Mouse (Mus musculus) kidney, adult 2 months (tissue): ENCODE data around the gene Lekr1. TPM values are rescaled to one million over a fixed set of nuclear protein-coding genes. Genes with fewer than 3 reads are reported as not detected.

ENCODE experiments used
- DNase-seq: peaks from one replicate; pipeline ENCODE4 v3.0.0; 2021
- H3K27ac ChIP-seq: fragments of 200-500 bp; 2 replicates; pipeline ENCODE4 v1.5.1; 2012; ENCODE audit warnings: low read depth, low read length, control low read depth, inconsistent platforms; ENCODE audit not compliant: insufficient read depth
- H3K27me3 ChIP-seq: fragments of 200-500 bp; replicated peaks from 2 replicates; pipeline ENCODE4 v1.6.1; 2012; ENCODE audit warnings: mild to moderate bottlenecking, moderate library complexity, low read length, inconsistent platforms; ENCODE audit not compliant: control insufficient read depth, insufficient read depth
- H3K36me3 ChIP-seq: fragments of 200-500 bp; 2 replicates; pipeline ENCODE4 v1.6.1; 2012; ENCODE audit warnings: mild to moderate bottlenecking, moderate library complexity, low read length, inconsistent platforms; ENCODE audit not compliant: control insufficient read depth, insufficient read depth
- H3K4me1 ChIP-seq: fragments of 200-500 bp; 2 replicates; pipeline ENCODE4 v1.6.1; 2011; ENCODE audit warnings: low read length; ENCODE audit not compliant: control insufficient read depth, insufficient read depth
- H3K4me3 ChIP-seq: fragments of 200-500 bp; 2 replicates; pipeline ENCODE4 v1.5.1; 2011; ENCODE audit warnings: mild to moderate bottlenecking, low read depth, low read length, control low read depth; ENCODE audit not compliant: insufficient read depth
- CTCF ChIP-seq: fragments of 200-500 bp; conservative IDR thresholded peaks from 2 replicates; pipeline ENCODE4 v1.5.1; 2011; ENCODE audit warnings: low read depth, mild to moderate bottlenecking, control low read depth, low read length, moderate library complexity, mixed read lengths; ENCODE audit not compliant: insufficient read depth, insufficient read length
- POLR2A ChIP-seq: fragments of 200-500 bp; IDR thresholded peaks from one replicate; pipeline ENCODE4 v1.6.1; 2011; ENCODE audit warnings: low read depth, low read length, control low read depth
- WGBS: fragments of 180-500 bp; shearing (Covaris S2); methylation state at CpG from one replicate; pipeline ENCODE4 v1.1.7; 2018; 5-methylcytosine and 5-hydroxymethylcytosine counted together
- polyA plus RNA-seq: library from polyadenylated mRNA; depleted of rRNA; stranded (reverse); fragments of >200 nt; gene quantifications from 2 replicates; pipeline ENCODE4 v1.2.3, GENCODE M21; 2012

Lekr1 gene
- polyA plus RNA-seq, 1 experiment = 1.7 TPM

GRCm38 (mm10) chr3:65663176-65663575 is 2.9 kb upstream of the Lekr1 start:
- WGBS = 83% methylated on average over 11 of the region's 11 CpGs

GRCm38 (mm10) chr3:65670216-65670615 is 4.2 kb downstream of the Lekr1 start:
- H3K27me3 ChIP-seq = no peaks in the 10 kb centered on the region
- peaks cover 5% of the 10 kb centered on the region; the same call in 1 of the 2 replicates for H3K4me1 ChIP-seq
- no peak overlapping the region for H3K4me3 ChIP-seq
- no peak for TF ChIP-seq CTCF
- no peak for TF ChIP-seq POLR2A
- DNase-seq = peak; percentile 50
- H3K27ac ChIP-seq = no peak overlapping the region
- no peaks in the 10 kb centered on the region for H3K36me3 ChIP-seq
- 24% methylated on average over 6 of the region's 6 CpGs for WGBS

More at GRCm38 (mm10) chr3:65663176-65663575, 2.9 kb upstream of the Lekr1 start:
- Histone ChIP-seq H3K4me1 (peaks cover 4% of the 10 kb centered on the region; the same call in 1 of the 2 replicates), H3K4me3 (no peak overlapping the region), H3K36me3 (no peaks in the 10 kb centered on the region), H3K27ac (no peak overlapping the region), H3K27me3 (no peaks in the 10 kb centered on the region)
- TF ChIP-seq CTCF (no peak), POLR2A (no peak)
- no peak for DNase-seq

- WGBS = 46% methylated on average over 8 of the region's 8 CpGs
- TF ChIP-seq CTCF = no peak
- TF ChIP-seq POLR2A = no peak
Observed at GRCm38 (mm10) chr3:65673725-65674124, 7.7 kb downstream of the Lekr1 start.

GRCm38 (mm10) chr3:65680612-65681011 is 14.6 kb downstream of the Lekr1 start:
- Histone ChIP-seq H3K4me1 (no peaks in the 10 kb centered on the region), H3K27me3 (no peaks in the 10 kb centered on the region), H3K27ac (no peak overlapping the region), H3K4me3 (no peak overlapping the region), H3K36me3 (no peaks in the 10 kb centered on the region; the same call in 1 of the 2 replicates)
- no peak for TF ChIP-seq CTCF
- TF ChIP-seq POLR2A = no peak
- DNase-seq = no peak
- 80% methylated on average over 1 of the region's 1 CpGs for WGBS

More at GRCm38 (mm10) chr3:65673725-65674124, 7.7 kb downstream of the Lekr1 start:
- DNase-seq = peak; percentile 44
- Histone ChIP-seq H3K27ac (peak overlapping the region; percentile 64), H3K36me3 (no peaks in the 10 kb centered on the region), H3K4me3 (no peak overlapping the region), H3K4me1 (peaks cover 3% of the 10 kb centered on the region; the same call in 1 of the 2 replicates), H3K27me3 (no peaks in the 10 kb centered on the region)

GRCm38 (mm10) chr3:65689705-65690104 is 23.7 kb downstream of the Lekr1 start:
- Histone ChIP-seq H3K27me3 (no peaks in the 10 kb centered on the region), H3K27ac (no peak overlapping the region), H3K36me3 (no peaks in the 10 kb centered on the region; the same call in 1 of the 2 replicates), H3K4me3 (no peak overlapping the region), H3K4me1 (no peaks in the 10 kb centered on the region)
- no peak for DNase-seq
- 48% methylated on average over 2 of the region's 2 CpGs for WGBS
- TF ChIP-seq POLR2A = no peak
- TF ChIP-seq CTCF = no peak

- no peak for DNase-seq
- 97% methylated on average over 2 of the region's 2 CpGs for WGBS
- no peak overlapping the region for H3K4me3 ChIP-seq
- H3K27ac ChIP-seq = no peak overlapping the region
- H3K4me1 ChIP-seq = no peaks in the 10 kb centered on the region
- no peaks in the 10 kb centered on the region for H3K36me3 ChIP-seq
- no peak for TF ChIP-seq POLR2A
- no peak for TF ChIP-seq CTCF
- H3K27me3 ChIP-seq = no peaks in the 10 kb centered on the region
Observed at GRCm38 (mm10) chr3:65690850-65691249, 24.8 kb downstream of the Lekr1 start.

GRCm38 (mm10) chr3:65699704-65700103 is 33.7 kb downstream of the Lekr1 start:
- no peak for DNase-seq
- Histone ChIP-seq H3K4me3 (no peak overlapping the region), H3K36me3 (no peaks in the 10 kb centered on the region), H3K27ac (no peak overlapping the region), H3K27me3 (no peaks in the 10 kb centered on the region), H3K4me1 (no peaks in the 10 kb centered on the region)
- 70% methylated on average over 1 of the region's 1 CpGs for WGBS
- no peak for TF ChIP-seq CTCF
- no peak for TF ChIP-seq POLR2A

GRCm38 (mm10) chr3:65714372-65714771 is 48.3 kb downstream of the Lekr1 start:
- no peak for DNase-seq
- Histone ChIP-seq H3K36me3 (no peaks in the 10 kb centered on the region), H3K4me1 (no peaks in the 10 kb centered on the region), H3K27me3 (no peaks in the 10 kb centered on the region), H3K27ac (no peak overlapping the region), H3K4me3 (no peak overlapping the region)
- TF ChIP-seq CTCF (no peak), POLR2A (no peak)
- WGBS = 94% methylated on average over 3 of the region's 3 CpGs
